Mouse (Mus musculus) lung, adult 2 months (tissue): Measurements from ENCODE around the gene Zfp691.

Experiments used
- CTCF ChIP-seq: fragments of 200-500 bp; IDR thresholded peaks from 2 replicates; pipeline ENCODE4 v1.5.1; 2011; ENCODE audit warnings: mild to moderate bottlenecking, low read length, control low read depth; ENCODE audit not compliant: insufficient read depth
- POLR2A ChIP-seq: fragments of 200-500 bp; IDR thresholded peaks from 2 replicates; pipeline ENCODE4 v1.6.1; 2011; ENCODE audit warnings: low read depth, mild to moderate bottlenecking, control low read depth, low read length, borderline replicate concordance; ENCODE audit errors: extremely low read depth

GRCm38 (mm10) chr4:119133860-119134259 is 40.1 kb downstream of the Zfp691 start:
- no peak for TF ChIP-seq POLR2A
- no peak for TF ChIP-seq CTCF
